Mouse (Mus musculus): ENCODE measurements at regions not wholly inside any gene's neighbourhood (a gene's known extent, or its start where the extent isn't known, plus 50 kb on each side); places are given as distances from the start of the nearest gene placed in this dataset.
A peak's percentile ranks its signal among the peaks of the same experiment; 100 is the strongest.

DNA sequence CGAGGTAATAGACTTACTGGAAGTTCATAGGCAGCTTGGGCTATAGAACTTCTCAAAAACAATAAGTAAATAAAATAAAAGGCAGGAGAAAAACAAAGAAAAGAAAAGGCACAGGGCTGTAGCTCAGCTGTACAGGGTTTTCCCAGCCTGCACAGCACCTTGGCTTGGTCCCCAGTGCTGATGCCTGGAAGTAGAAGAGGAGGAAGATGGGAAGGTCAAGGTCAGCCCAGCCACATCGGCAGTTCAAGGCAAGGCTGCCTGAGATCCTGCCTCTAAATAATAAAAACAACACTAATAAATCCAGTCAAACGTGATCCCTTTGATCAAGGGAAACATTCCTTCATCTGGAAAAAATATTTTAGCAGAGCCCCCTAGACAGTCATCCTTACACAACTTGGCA is 103.1 kb downstream of the Cenpf start:
- H3K4me1 ChIP-seq (replicated peaks) = peaks cover 19% of the 10 kb centered on the region
- H3K27me3 ChIP-seq = peaks cover 14% of the 10 kb centered on the region; the same call in 1 of the 2 replicates
- H3K36me3 ChIP-seq = no peaks in the 10 kb centered on the region
- H3K9me3 ChIP-seq = no peaks in the 10 kb centered on the region
- 41% methylated on average over 3 of the region's 3 CpGs for WGBS
- H3K27ac ChIP-seq = no peak overlapping the region
- ATAC-seq (ENCODE audit: insufficient number of reproducible peaks, insufficient read depth, low FRiP score, low TSS enrichment, low read depth) = no peak
- H3K4me3 ChIP-seq (replicated peaks) = no peak overlapping the region
- no peak overlapping the region for H3K4me2 ChIP-seq
- H3K9ac ChIP-seq (replicated peaks) = no peak overlapping the region

- WGBS = 91% methylated on average over 4 of the region's 4 CpGs
- Histone ChIP-seq H3K4me2 (no peak overlapping the region), H3K27ac (no peak overlapping the region), H3K4me3 (replicated peaks) (no peak overlapping the region), H3K27me3 (peaks cover 14% of the 10 kb centered on the region; the same call in 1 of the 2 replicates), H3K36me3 (no peaks in the 10 kb centered on the region), H3K4me1 (replicated peaks) (peaks cover 16% of the 10 kb centered on the region), H3K9ac (replicated peaks) (no peak overlapping the region), H3K9me3 (no peaks in the 10 kb centered on the region)
- ATAC-seq (ENCODE audit: insufficient number of reproducible peaks, insufficient read depth, low FRiP score, low TSS enrichment, low read depth) = no peak
Measured at GRCm38 (mm10) chr1:189581427-189581826, 106.5 kb downstream of the Cenpf start.

DNA sequence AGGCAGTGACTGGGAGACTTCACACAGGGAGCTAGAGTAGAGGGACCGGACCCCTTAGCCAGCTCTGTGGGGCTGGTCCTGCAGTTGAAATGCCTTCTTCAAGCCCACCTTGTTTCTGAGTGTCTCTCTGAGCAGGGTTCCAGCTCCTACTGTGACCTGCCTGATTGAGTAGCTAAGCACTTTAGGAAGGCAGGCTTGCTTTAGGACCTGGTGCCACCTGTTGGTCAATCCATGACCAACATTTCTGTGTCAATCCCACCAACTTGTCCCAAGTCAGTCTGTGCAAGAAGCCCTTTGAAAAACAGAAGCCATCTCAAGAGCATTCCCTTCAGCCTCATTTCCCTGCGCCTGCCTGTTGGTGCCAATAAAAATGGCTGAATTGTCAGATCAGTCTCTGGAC is 108.5 kb downstream of the Cenpf start:
- H3K9ac ChIP-seq (replicated peaks) = no peak overlapping the region
- no peaks in the 10 kb centered on the region for H3K9me3 ChIP-seq
- H3K36me3 ChIP-seq = no peaks in the 10 kb centered on the region
- no peak overlapping the region for H3K4me3 ChIP-seq (replicated peaks)
- H3K27ac ChIP-seq = no peak overlapping the region
- ATAC-seq (ENCODE audit: insufficient number of reproducible peaks, insufficient read depth, low FRiP score, low TSS enrichment, low read depth) = no peak
- H3K4me2 ChIP-seq = no peak overlapping the region
- 73% methylated on average over 2 of the region's 2 CpGs for WGBS
- peaks cover 11% of the 10 kb centered on the region for H3K4me1 ChIP-seq (replicated peaks)
- H3K27me3 ChIP-seq = peaks cover 14% of the 10 kb centered on the region; the same call in 1 of the 2 replicates

GRCm38 (mm10) chr1:189576311-189577002 is 111.4 kb downstream of the Cenpf start:
- Histone ChIP-seq H3K27me3 (peaks cover 7% of the 10 kb centered on the region; the same call in 1 of the 2 replicates), H3K27ac (no peak overlapping the region), H3K9ac (replicated peaks) (no peak overlapping the region), H3K9me3 (no peaks in the 10 kb centered on the region), H3K4me2 (no peak overlapping the region), H3K4me3 (replicated peaks) (no peak overlapping the region), H3K36me3 (no peaks in the 10 kb centered on the region), H3K4me1 (replicated peaks) (0 out of 2 replicates have a peak, but pooled peaks cover 5% of the 10 kb centered on the region)
- 60% methylated on average over 11 of the region's 11 CpGs for WGBS
- ATAC-seq (ENCODE audit: insufficient number of reproducible peaks, insufficient read depth, low FRiP score, low TSS enrichment, low read depth) = no peak

GRCm38 (mm10) chr1:189575525-189576240 is 112.2 kb downstream of the Cenpf start:
- Histone ChIP-seq H3K9me3 (no peaks in the 10 kb centered on the region), H3K36me3 (no peaks in the 10 kb centered on the region), H3K4me1 (replicated peaks) (0 out of 2 replicates have a peak, but pooled peaks cover 5% of the 10 kb centered on the region), H3K4me3 (replicated peaks) (no peak overlapping the region), H3K9ac (replicated peaks) (no peak overlapping the region), H3K4me2 (no peak overlapping the region), H3K27ac (no peak overlapping the region), H3K27me3 (no peaks in the 10 kb centered on the region)
- ATAC-seq (ENCODE audit: insufficient number of reproducible peaks, insufficient read depth, low FRiP score, low TSS enrichment, low read depth) = no peak
- 88% methylated on average over 10 of the region's 10 CpGs for whole genome bisulfite sequencing

GRCm38 (mm10) chr1:189566491-189566890 is 121.4 kb downstream of the Cenpf start:
- Histone ChIP-seq H3K4me3 (replicated peaks) (no peak overlapping the region), H3K4me2 (no peak overlapping the region), H3K9me3 (no peaks in the 10 kb centered on the region), H3K27ac (no peak overlapping the region), H3K36me3 (no peaks in the 10 kb centered on the region), H3K27me3 (no peaks in the 10 kb centered on the region), H3K9ac (replicated peaks) (no peak overlapping the region), H3K4me1 (replicated peaks) (no peaks in the 10 kb centered on the region; the same call in 1 of the 2 replicates)
- no peak for ATAC-seq (ENCODE audit: insufficient number of reproducible peaks, insufficient read depth, low FRiP score, low TSS enrichment, low read depth)
- WGBS = 46% methylated on average over 7 of the region's 7 CpGs

- H3K36me3 ChIP-seq = no peaks in the 10 kb centered on the region
- 84% methylated on average over 12 of the region's 12 CpGs for WGBS
Measured at GRCm38 (mm10) chr1:189561831-189562230, 126.1 kb downstream of the Cenpf start.

GRCm38 (mm10) chr1:189560576-189560975 is 127.3 kb downstream of the Cenpf start:
- Histone ChIP-seq H3K9me3 (peaks cover 3% of the 10 kb centered on the region), H3K4me2 (peak overlapping the region; percentile 25), H3K27me3 (no peaks in the 10 kb centered on the region; the same call in 1 of the 2 replicates), H3K27ac (no peak overlapping the region), H3K4me3 (replicated peaks) (no peak overlapping the region), H3K9ac (replicated peaks) (no peak overlapping the region), H3K4me1 (replicated peaks) (no peaks in the 10 kb centered on the region; the same call in 1 of the 2 replicates), H3K36me3 (no peaks in the 10 kb centered on the region)
- no peak; the same call in 1 of the 2 replicates for ATAC-seq (ENCODE audit: insufficient number of reproducible peaks, insufficient read depth, low FRiP score, low TSS enrichment, low read depth)
- 33% methylated on average over 10 of the region's 10 CpGs for WGBS

More at GRCm38 (mm10) chr1:189561831-189562230, 126.1 kb downstream of the Cenpf start:
- Histone ChIP-seq H3K4me1 (replicated peaks) (no peaks in the 10 kb centered on the region; the same call in 1 of the 2 replicates), H3K4me3 (replicated peaks) (no peak overlapping the region), H3K27me3 (no peaks in the 10 kb centered on the region; the same call in 1 of the 2 replicates), H3K9ac (replicated peaks) (no peak overlapping the region), H3K4me2 (no peak overlapping the region), H3K9me3 (no peaks in the 10 kb centered on the region), H3K27ac (no peak overlapping the region)
- ATAC-seq (ENCODE audit: insufficient number of reproducible peaks, insufficient read depth, low FRiP score, low TSS enrichment, low read depth) = no peak

- peaks cover 6% of the 10 kb centered on the region for H3K9me3 ChIP-seq
- H3K4me2 ChIP-seq = no peak overlapping the region
- no peak for ATAC-seq (ENCODE audit: insufficient number of reproducible peaks, insufficient read depth, low FRiP score, low TSS enrichment, low read depth)
- WGBS = 89% methylated on average over 9 of the region's 9 CpGs
- H3K9ac ChIP-seq (replicated peaks) = no peak overlapping the region
- H3K27me3 ChIP-seq = peaks cover 6% of the 10 kb centered on the region; the same call in 1 of the 2 replicates
- H3K27ac ChIP-seq = no peak overlapping the region
- no peaks in the 10 kb centered on the region for H3K36me3 ChIP-seq
- H3K4me3 ChIP-seq (replicated peaks) = no peak overlapping the region
- no peaks in the 10 kb centered on the region for H3K4me1 ChIP-seq (replicated peaks)
Measured at GRCm38 (mm10) chr1:189550851-189551250, 137.0 kb downstream of the Cenpf start.

GRCm38 (mm10) chr1:189532834-189533233 is 130.8 kb upstream of the Kcnk2 start:
- Histone ChIP-seq H3K9ac (replicated peaks) (no peak overlapping the region), H3K4me1 (replicated peaks) (no peaks in the 10 kb centered on the region), H3K27ac (no peak overlapping the region), H3K4me2 (no peak overlapping the region), H3K9me3 (no peaks in the 10 kb centered on the region), H3K27me3 (no peaks in the 10 kb centered on the region), H3K36me3 (no peaks in the 10 kb centered on the region), H3K4me3 (replicated peaks) (no peak overlapping the region)
- WGBS = 91% methylated on average over 2 of the region's 2 CpGs
- ATAC-seq (ENCODE audit: insufficient number of reproducible peaks, insufficient read depth, low FRiP score, low TSS enrichment, low read depth) = no peak

- H3K4me3 ChIP-seq (replicated peaks) = no peak overlapping the region
- H3K27ac ChIP-seq = no peak overlapping the region
- 39% methylated on average over 5 of the region's 5 CpGs for whole genome bisulfite sequencing
- H3K36me3 ChIP-seq = no peaks in the 10 kb centered on the region
- no peaks in the 10 kb centered on the region for H3K4me1 ChIP-seq (replicated peaks)
- H3K4me2 ChIP-seq = no peak overlapping the region
- no peaks in the 10 kb centered on the region for H3K27me3 ChIP-seq
- H3K9me3 ChIP-seq = peaks cover 4% of the 10 kb centered on the region; the same call in 1 of the 2 replicates
- no peak for ATAC-seq (ENCODE audit: insufficient number of reproducible peaks, insufficient read depth, low FRiP score, low TSS enrichment, low read depth)
- H3K9ac ChIP-seq (replicated peaks) = no peak overlapping the region
Measured at GRCm38 (mm10) chr1:189526329-189526728, 124.3 kb upstream of the Kcnk2 start.
